Mouse (Mus musculus) megakaryocyte, adult 5-6 weeks (primary cell): ENCODE data around the gene Ralgps1. TPM values are rescaled to one million over a fixed set of nuclear protein-coding genes. Genes with fewer than 3 reads are reported as not detected.
A peak's percentile ranks its signal among the peaks of the same experiment; 100 is the strongest.
"Not testable (repeated sequence)": the region's sequence is repeated elsewhere in the genome, so short reads cannot be mapped to it uniquely, and the experiment has no call there.

ENCODE experiments used
- ATAC-seq: 2 replicates; pipeline ENCODE4 v1.8.0; 2016; ENCODE audit warnings: mild to moderate bottlenecking, inconsistent platforms; ENCODE audit not compliant: poor library complexity, severe bottlenecking
- total RNA-seq, 2 experiments: library from RNA; stranded (forward) in 1 of 2; stranded (reverse) in 1 of 2; fragments of 153-499, 151-499 nt in 1 of 2; fragments of 221-1000, 200-1000 nt in 1 of 2; gene quantifications; 2 replicates each; pipeline versions ENCODE4 v1.2.3 to v1.2.4; 2015 to 2017

Ralgps1 gene
- total RNA-seq, 2 experiments from 2014 or later = 2.0 to 6.2 TPM

DNA sequence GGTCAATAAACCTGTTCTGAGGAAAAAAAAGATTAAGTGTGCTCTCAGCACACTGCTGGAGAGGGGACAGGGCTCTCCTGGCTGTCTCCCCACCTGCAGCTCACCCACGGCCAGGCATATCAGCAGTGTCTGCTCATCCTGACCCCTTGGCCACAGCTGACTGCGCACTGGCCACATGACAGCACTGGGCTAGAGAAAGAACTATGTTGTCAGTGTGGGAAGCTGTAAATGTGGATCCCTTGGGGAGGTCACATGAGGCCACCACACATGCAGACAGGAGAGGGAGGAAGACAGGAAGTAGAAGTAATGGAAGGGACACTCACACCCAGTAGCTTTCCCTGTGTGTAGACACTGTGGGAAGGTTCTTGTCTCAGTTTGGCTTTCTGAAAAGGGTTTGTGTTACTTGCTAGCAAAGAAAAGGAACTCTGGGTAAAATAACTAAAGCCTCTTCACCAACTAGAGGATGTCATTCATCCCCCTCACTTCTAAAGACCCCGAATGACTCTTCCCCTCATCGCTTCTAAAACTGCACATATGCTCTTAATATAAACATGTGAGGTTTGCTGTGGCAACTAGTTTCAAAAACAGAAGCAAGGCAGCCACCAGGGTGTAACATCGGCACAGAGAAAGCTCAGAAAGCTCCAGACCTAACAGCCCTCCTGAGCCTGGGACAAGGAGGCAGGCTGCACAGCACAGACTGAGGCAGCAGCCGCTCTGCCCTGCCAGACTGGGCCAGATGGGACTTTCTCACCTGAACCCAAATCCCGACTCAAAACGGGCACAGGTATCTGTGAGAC lies 47.3 kb downstream of the Ralgps1 start:
- no peak for ATAC-seq

- ATAC-seq = not testable (repeated sequence)
These were observed 48.2 kb downstream of the Ralgps1 start for GRCm38 (mm10) chr2:33323043-33323625.

DNA sequence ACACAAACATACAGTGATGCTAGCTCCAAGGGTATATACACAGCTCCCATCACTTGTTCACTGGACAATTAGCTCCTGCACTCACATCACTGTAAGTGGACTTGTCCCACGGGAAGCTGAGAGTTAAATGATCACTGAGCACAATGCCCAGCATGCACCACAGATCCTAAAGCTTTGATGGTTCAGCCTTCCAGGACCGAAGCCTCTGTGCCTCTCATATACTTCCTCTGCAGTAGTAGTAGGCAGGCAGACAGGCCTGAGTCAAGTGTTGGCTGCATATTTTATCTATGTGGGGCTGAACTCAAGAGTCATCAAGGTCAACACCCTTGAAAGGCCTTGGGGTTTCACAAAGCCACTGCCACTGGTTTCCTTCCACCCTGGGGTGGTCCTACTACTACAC lies 49.6 kb downstream of the Ralgps1 start:
- no peak for ATAC-seq

- no peak for ATAC-seq
These were observed 50.3 kb downstream of the Ralgps1 start for GRCm38 (mm10) chr2:33321031-33321430.

DNA sequence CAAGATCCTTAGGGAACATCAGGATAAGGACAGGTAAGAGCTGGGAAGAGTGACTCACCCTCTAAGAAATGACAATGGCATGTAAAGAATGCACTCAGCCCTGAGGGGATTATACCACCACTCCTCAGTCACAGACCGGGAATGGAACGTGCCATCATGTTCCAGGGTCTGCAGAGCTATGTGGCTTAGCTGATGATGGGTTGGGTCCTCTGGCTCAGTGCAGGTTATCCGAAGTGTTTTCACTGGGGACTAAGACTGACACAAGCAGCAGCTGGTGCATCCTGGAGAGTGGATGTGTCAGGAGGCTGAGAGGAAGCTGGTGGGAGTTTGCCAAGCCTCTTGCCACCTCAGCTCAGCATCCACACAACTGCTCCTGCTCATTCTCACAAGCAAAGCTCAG lies 50.7 kb downstream of the Ralgps1 start:
- ATAC-seq = no peak

GRCm38 (mm10) chr2:33319934-33320333 lies 51.4 kb downstream of the Ralgps1 start:
- no peak for ATAC-seq

GRCm38 (mm10) chr2:33319455-33319854 lies 51.8 kb downstream of the Ralgps1 start:
- ATAC-seq = no peak

GRCm38 (mm10) chr2:33318491-33318964 lies 52.8 kb downstream of the Ralgps1 start:
- no peak for ATAC-seq

- ATAC-seq = peak; percentile 99
These were observed 54.8 kb downstream of the Ralgps1 start for GRCm38 (mm10) chr2:33316516-33316915.

DNA sequence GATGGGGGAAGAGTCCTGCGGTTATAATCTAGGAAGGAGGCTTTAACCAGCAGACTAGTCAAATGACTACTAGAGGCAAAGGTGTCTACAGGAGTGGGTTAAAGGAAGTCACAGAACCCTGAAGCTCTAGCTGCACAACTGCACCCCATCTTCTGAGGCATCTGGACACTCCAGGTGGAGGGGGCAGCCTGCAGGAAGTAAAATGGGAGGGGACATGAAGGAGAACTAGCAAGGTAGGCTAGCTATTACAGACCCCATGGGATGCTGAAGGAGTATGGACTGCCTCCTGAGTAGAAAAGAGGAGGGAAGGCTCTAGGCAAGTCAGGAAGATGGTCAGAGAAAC lies 55.3 kb downstream of the Ralgps1 start:
- ATAC-seq = no peak

- no peak for ATAC-seq
These were observed 55.8 kb downstream of the Ralgps1 start for GRCm38 (mm10) chr2:33315233-33316062.

DNA sequence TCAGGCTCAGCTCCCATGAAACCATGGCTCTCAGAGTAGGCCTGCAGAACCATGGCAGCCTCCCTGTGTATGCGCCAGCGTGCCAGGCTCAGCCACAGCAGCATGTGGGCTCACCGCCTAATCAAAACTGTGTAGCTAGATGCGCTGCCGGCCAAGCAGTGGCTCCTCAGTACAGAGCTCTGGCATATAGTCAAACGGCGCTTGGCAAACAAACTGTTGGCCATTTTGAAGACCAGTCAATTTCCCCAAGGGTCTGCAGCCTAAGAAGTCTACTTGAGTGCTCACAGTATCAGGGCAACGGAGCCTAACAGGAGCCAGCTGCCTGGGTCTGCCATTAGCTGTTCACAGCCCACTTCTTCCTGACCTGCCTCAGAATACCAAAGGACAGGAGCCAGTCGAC lies 61.9 kb downstream of the Ralgps1 start:
- no peak for ATAC-seq

- ATAC-seq = no peak
These were observed 64.7 kb downstream of the Ralgps1 start for GRCm38 (mm10) chr2:33306565-33306964.

- peak; percentile 49 for ATAC-seq
These were observed 67.8 kb downstream of the Ralgps1 start for GRCm38 (mm10) chr2:33303416-33303947.

DNA sequence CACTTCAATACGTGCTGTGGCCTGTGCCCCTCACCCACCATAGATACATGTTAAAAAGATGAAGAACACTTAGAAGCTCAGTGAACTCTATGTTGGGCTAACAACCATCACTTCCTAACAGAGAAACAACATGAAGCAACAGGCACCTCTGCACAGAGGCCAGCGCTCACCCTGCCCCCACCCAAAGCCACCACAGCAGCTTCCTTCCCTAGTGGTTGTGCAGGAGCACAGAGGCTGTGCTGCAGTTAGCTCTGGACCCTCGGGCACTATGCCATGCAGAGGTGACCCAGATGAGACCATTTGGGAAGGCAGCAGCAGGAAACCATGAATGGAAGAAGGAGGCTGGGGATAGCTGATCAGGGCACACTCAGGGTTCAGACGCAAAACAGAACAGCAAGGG lies 68.5 kb downstream of the Ralgps1 start:
- peak; percentile 95 for ATAC-seq

- peak; percentile 12; the same call in 1 of the 2 replicates for ATAC-seq
These were observed 68.9 kb downstream of the Ralgps1 start for GRCm38 (mm10) chr2:33302405-33302804.

DNA sequence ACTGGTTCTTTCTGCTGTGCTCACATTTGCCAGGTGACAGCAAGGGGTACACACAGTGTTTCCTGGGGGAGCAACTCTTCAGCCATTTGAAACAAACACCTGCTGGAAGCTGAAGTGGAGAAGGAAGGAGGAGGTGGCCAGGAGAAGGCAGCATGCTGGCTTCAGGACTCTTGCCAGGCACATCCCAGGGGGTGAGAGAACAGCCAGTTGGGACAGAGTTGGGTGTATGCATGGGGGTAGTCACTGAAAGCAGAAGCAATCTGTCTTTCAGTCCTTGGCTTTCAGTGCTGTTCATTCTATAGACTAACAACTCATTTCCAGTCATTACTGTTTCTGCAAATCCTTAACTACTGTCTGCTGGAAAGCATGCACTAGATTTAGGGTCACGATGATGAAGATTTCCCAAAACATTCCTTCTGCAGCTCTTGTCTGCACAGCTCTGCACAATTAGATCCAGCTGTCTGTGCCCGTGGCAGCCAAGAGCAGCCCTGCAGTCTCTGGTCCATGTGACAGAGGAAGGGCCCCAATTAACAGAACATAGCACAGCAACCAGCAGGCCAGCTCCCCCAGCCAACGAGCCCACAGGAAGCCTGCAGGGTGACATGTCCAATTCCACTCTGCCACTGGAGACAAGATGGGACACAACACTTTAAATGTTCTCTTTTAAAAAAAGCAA lies 70.8 kb downstream of the Ralgps1 start:
- no peak for ATAC-seq

DNA sequence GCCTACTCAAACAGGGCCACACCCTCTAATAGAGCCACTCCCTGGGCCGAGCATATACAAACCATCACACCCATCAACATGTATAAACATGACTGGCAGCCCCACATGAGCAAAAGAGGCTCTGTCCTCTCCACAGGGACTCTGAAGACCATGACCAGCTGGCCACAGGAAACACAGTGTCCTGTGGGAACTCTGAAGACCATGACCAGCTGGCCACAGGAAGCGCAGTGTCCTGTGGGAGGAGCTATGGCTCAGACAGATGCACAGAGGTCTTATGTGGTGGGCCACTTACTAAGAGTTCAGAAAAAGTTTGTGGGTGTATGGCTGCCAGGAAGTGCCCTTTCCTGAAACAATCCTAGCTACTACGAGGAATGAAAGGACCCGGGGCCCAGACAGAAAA lies 72.4 kb downstream of the Ralgps1 start:
- ATAC-seq = no peak

- ATAC-seq = peak; percentile 87
These were observed 76.2 kb downstream of the Ralgps1 start for GRCm38 (mm10) chr2:33295115-33295514.

DNA sequence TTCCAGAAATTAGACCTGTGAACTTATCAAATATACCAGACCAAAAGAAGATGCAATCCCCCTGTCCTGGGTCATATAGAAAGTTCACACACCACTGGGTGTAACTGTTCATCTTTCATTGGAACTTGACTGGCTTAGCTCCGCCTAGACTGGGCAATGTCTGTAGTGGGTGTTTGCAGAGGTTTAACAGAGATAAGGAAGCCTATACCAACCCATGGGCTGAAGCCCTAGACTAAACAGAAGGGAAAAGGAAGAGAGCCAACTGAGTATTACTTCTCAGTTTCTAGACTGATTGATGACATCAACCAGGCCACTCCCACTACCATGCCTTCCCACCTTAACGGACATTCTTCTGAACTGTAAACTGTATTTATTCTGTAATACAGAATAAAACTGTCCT lies 79.2 kb downstream of the Ralgps1 start:
- peak; percentile 68 for ATAC-seq

GRCm38 (mm10) chr2:33290491-33290890 lies 80.8 kb downstream of the Ralgps1 start:
- ATAC-seq = no peak
